Mouse (Mus musculus): ENCODE data around the gene Krr1.
"Not testable (repeated sequence)": the region's sequence is repeated elsewhere in the genome, so short reads cannot be mapped to it uniquely, and the experiment has no call there.

The Krr1 gene

DNA sequence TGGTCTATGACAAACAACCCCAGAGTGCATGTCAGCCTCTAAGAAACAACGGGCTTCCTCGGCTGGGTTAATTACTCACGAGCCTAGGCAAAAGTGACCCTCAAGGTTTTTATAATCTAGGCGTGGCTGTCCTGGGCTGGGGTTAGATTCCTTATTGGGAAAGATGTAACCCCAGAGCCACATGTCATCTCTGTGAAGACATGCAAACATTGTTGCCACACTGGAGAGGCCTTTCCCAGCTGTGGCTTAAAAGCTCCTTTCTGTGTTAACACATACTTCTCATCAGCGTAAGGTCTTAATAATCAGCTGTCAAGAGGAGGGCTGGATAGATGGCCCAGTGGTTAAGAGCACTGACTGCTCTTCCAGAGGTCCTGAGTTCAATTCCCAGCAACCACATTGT lies 10.6 kb downstream of the Krr1 start:
- no peak for DNase-seq

DNA sequence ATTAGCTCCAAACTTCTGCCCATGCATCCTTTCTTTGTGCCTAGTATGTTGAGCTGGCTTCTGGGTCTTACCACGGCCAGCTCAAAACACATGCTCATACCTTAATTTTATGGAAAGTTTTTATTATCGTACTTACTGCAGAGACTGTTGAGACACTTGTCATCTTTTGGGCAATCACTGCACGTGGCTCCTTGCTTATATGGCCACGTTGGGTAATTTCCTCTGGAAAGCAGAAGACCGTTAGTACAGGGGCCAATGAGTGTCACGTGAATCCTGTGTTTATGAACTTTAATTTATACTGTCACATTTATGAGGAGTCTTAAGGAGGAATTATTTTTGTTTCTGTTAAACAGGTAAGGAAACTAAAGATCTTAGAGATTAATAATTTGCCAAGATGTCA lies 14.0 kb downstream of the Krr1 start:
- no peak for DNase-seq

DNA sequence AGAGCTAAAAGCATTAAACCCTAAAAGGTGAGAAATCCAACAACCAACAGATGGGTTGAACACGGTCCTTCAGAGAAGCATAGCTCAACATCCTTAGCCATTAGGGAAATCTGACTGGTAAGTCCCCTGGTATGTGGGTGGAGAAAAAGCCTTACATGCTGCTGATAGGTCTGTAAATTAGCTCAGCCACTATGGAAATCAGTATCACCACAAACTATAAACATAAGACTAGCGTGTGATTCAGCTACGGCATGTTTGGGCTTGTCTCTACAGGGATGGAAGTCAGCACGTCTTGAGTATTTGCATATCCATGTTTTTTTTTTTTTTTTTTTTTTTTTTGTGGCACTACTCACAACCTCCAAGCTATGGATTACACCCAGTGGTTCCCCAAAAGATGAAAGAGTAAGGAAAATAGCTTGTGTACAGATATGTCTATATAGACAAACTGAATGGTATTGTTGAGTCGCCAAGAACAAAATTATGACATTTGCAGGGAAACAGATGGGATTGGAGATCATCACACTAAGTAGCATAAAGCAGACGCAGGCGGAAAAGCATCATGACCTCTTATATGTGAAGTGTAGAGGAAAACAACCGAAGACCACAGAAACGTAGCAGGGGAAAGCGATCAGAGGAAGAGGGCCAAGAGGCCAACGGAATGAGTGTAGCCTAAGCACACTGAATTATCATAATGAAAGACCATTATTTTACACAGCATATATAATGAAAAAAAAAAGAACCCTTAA lies 23.5 kb downstream of the Krr1 start:
- no peak for DNase-seq

DNA sequence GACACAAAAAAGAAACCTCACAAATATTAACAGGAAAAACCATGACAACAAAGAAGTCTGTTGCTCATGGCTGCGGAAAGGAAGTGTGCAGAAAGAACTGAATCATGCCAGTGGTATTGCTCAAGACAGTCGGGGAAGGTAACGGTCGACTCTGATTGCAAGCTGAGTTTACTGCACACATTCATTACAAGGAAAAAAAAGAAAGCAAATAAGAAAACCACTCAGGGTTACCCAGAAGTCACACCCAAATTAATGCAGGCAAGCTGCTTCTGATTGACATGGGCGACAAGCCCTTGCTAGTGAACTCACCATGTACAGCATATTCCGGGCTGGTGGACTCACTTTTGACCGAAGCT lies 24.1 kb downstream of the Krr1 start:
- DNase-seq: no peak

DNA sequence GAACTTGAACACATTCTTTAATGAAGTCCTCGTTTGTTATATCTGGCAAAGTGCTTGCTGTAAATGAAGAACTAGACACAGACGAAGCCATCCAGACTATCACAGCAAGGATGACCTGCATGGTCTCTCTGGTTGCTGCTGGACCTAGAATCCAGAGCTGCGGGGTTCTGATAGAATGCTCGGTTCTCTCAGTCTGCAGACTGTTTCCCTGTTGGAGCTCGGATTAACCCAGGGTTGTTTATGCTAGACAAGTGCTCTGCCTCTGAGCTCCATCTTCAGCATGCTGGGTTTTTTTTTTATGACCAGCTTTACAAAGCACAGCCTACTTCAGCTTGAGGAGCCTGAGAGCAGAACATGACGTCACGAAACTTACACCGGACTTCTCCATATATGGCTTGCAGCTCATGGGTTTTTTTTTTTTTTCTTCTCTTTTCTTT lies 24.5 kb downstream of the Krr1 start:
- no peak for DNase-seq

DNA sequence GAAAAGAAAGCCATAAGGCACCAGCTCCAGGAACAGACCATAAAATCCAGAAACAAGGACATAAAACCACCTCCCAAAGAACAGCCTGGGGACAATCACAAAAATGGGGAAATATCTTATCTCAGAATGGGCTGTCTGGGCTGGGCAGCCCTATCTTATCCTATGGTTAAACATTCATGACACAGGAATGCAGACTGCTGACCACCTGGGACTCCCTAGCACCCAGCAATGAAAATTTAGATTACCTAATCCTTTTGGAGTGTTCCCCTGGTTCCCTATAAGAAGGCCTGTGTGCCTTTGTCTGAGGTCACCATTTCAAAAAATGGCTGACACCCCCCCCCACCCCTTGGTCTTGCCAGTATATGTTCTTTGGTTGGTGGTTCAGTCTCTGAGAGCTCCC lies 25.2 kb downstream of the Krr1 start:
- no peak for DNase-seq

DNA sequence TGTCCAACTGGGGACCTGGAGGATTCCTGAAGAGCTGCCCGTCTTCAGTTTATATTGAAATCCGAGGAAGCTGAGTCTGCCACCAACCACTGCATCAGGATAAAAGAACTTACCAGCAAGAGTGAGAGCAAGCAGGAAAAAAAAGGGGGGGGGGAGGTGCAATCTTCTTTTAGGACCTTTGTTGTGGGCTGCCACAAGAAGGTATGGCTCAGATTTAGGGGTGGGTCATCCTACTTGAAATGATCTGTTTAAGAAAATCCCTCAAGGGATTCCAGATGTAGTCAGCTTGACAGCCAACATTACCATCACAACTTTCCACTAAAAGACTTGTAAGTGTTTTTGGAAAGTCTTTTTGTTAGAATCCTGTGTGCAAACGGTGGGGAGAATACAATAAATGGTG lies 27.3 kb downstream of the Krr1 start:
- no peak for DNase-seq

DNA sequence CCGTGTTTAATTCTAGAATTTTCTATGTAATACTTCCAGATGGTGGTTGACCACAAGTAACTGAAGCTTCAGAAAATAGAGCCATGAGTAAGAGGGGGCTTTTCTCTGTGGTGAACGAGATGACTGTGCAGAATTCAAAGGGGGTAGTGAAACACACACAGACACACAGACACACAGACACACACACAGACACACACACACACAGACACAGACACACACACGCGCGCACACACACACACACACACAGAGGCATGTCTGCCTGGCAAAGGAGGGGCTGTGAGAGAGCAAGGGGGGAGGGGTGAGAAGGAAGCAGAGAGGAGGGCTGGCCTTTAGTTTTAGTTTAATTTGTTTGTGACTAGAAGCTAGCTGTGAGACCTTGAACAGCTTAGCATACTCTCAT lies 28.1 kb downstream of the Krr1 start:
- no peak for DNase-seq

DNA sequence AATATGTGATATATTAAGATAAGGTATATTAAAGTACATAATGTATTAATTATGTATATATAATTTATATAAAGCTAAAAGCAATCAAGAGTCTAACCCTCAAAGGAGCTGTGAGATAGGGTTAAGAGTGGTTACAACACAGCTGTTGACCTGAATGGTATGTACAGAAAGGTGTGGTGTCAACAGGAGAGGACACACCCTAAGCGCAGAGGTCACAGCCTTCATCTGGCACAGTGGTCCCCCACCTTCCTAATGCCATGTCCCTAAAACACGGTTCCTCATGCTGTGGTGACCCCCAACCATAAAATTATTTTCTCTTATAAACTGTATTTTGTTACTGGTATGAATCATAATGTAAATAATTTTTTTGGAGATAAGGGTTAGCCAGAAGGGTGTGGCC lies 28.9 kb downstream of the Krr1 start:
- no peak for DNase-seq

DNA sequence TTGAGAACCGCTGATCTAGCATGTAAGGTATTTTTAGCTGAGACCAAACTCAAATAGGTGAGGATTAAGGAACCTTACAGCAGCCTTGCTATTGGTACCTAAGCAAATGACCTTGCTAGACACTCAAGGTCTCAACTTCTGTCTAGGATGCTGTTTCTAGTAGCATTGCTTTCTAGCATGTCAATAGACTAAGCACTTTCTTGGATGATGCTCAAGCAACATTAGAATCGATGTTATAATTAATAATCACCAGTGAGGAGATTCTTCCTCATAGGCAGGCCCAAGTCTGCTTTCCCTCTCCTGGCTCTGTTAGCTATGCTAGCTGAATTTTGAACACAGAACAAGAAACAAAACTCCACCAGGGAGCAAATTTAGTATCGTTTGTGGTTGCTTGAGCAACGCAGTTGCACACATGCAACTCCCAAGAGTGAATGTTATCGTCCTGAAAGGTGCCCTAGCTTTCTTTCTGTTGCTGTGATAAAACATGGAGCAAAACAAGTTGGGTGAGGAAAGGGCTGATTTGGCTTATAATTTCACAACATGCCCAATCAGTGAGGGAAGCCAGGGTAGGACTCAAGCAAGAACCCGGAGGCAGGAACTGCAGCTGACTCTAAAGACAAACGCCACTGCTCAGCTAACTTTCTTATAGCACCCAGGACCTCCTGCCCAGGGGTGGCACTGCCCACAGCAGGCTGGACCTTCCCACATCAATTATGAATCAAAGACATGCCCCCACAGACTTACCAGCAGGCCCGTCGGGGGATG lies 29.5 kb downstream of the Krr1 start:
- no peak for DNase-seq

DNA sequence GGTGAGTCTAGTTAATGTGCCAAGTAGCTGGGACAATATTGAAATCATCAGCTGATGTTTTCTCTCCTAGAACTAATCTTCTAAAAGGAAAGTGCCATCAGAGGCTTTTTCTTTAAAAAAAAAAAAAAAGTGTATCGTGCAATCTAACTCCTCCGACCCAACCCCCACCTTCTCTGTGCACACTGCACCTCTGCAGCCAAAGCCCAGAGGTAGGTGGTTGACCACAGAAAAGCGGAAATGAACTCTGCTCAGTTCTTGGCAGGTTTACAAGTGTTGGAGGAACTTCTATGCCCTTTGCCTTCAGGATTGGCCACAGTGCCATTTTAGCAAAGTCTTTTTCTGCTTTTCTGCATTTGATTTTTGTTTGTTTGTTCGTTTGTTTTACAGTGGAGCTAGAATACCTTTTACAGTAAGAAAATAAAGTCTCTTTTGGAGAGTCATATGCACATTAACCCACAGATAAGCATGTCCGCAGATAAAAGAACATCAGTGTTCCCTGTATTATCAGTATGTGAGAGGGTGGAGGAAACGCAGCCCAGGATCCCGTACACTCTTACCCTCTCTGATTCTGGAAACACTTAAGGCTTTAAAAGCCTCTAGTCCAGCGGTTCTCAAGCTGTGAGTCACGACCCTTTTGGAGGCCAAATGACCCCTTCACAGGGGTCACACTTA lies 30.2 kb downstream of the Krr1 start, which contains the start of gene Glipr1:
Gene Glipr1, minus strand, starts transcription at position 88 of the 672 bp plus-strand sequence.
- DNase-seq: no peak

DNA sequence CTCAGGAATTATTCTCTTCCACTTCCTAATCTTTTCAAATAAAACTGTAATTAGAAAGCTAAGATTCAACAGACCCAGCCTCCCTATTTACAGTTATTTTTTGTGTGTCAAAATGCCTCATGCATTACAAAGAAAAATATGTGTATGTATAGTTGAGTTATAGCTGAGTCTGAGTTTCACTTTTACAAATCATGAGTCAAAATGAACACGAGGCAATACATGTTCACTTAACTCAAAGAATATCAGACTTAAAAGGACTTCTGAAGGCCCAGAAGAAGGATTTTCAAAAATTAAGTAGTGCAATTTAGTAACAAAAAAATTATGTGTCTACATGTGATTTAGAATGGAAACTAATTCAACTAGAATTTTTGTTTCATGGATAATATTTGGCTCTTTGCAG lies 37.0 kb downstream of the Krr1 start:
- not testable (repeated sequence) for DNase-seq

DNA sequence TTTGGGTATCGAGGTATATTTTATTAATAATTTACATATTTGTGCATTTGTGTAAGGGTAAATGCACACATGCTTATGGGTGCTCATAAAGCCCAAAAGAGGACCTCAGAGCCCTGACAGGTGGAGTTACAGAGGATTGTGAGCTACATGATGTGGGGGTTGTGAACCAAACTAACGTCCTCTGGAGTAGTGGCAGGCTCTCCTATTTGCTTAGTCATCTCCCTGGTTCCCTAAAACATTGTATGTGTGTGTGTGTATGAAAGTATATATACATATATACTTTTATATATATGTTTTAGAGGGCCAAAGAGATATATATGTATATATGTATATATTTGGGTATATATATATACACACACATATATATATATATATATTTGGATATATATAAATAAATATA lies 51.1 kb downstream of the Krr1 start:
- no peak for DNase-seq

DNA sequence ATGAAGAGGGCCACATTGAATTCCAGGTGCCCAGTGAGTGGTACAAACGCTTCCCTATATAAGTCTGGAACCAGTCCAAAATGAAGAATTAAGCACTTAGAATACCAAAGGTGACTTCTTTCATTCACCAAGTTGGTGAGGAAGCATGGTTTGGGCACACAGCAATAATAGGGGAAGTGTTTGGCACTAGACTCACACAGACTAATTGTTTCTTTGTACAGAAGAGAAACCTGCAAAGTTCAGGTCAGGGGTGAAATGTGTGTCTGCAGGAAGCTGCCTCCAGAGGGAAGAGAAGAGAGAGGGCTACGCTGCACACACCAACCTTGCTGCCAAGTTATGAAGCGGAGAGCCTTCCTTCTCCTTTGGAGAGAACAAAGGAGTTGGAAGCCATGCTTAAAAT lies 56.2 kb downstream of the Krr1 start:
- DNase-seq: not testable (repeated sequence)

All from cerebellum, adult 9-11 months (tissue).